Mouse (Mus musculus) urinary bladder, postnatal 14 days (tissue): ENCODE measurements at regions not wholly inside any gene's neighbourhood (a gene's known extent, or its start where the extent isn't known, plus 50 kb on each side); places are given as distances from the start of the nearest gene placed in this dataset.

Experiments used
- DNase-seq: peaks from one replicate; pipeline ENCODE4 v3.0.0; 2021; ENCODE audit warnings: low spot score

DNA sequence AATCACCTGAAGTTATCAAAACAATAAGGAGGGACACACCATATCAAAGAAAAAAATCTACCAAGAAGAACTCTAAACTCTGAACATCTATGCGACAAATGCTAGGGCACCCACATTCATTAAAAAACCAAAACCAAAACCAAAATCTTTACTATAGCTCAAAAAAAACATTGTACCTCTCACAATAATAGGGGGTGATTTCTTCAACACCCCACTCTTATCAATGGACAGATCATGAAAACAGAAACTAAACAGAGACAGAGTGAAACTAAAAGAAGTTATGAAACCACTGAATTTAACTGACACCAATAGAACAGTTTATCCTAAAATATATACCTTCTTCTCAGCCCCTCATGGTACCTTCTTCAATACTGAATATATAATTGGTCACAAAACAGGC is 1314.5 kb upstream of the Gm7489 start:
- DNase-seq, result no peak

GRCm38 (mm10) chr15:52577614-52578013 is 1307.1 kb upstream of the Gm7489 start:
- no peak for DNase-seq

DNA sequence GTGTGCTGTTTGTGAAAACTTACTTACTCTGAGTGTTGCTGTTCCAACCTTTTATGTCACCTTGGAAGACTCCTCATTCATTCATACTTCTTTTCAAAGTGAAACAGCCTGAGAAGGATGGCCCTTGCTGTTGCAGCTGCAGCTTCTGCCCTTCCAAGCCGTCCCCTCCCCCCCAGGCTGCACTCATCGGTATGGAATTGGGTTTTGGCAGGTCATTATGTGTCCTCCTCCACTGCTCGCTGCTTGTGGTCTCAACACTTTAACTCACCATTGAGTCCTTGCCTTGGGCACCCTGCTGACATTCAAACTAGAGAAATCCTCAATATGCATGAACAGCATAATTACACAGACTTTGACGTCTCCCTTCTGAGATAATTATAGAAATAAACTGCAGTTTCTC is 1295.3 kb upstream of the Gm7489 start:
- no peak for DNase-seq

DNA sequence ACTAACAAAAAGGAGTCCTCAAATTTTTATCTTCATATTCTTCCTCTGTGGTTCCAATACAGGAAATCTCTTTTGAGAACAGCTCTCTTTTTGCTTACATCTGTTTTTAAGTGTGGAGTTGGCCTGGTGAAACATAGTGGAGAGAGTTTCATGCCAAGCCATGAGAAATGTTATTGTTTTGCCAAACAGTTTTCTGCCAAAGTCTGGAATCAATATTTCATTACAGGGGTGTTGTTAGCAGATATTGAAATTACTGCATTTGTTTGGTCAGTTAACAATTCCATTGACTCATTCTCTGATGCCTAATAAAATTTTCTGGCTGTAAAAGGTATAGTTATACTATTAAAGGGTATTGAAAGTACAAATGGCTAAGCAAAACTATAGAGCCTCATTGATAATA is 1285.2 kb upstream of the Gm7489 start:
- DNase-seq, result no peak

- no peak for DNase-seq
Observed at GRCm38 (mm10) chr15:52599957-52600356, 1284.7 kb upstream of the Gm7489 start.

GRCm38 (mm10) chr15:52639790-52640189 is 1244.9 kb upstream of the Gm7489 start:
- DNase-seq, result no peak

DNA sequence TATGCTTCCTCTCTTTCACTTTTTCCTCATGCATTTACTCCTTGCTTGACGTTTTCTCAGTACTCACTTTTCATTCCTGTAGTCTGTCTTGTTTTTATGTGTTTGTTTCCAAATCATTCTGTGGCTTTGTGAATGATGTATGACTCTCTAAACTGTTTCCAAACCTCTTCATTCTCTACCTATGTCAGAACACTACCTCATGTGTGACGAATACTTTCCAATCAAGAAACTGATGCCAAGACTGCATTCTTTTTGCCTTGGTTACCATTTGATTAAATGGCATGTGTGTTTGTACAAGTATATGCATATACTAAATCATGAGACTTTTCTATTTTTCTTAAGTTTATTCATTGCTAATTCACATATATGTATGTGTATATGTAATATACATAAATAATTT is 1238.7 kb upstream of the Gm7489 start:
- no peak for DNase-seq

DNA sequence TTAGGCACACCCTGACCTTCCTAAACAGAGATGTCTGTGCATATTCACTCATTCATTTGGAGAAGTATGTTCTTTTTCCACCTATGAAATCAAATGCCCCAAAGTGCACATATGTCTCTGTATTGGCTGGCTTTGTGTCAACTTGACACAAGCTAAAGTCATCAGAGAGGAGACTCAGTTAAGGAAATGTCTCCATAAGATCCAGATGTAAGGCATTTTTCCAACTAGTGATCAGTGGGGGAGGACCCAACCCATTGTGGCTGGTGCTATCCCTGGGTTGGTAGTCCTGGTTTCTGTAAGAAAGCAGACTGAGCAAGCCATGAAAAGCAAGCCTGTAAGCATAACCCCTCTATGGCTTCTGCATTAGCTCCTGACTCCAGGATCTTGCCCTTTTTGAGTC is 1226.8 kb upstream of the Gm7489 start:
- DNase-seq, result no peak
